Mouse (Mus musculus): Measurements from ENCODE around the gene Tfb2m. TPM values are rescaled to one million over a fixed set of nuclear protein-coding genes. Genes with fewer than 3 reads are reported as not detected.
A peak's percentile ranks its signal among the peaks of the same experiment; 100 is the strongest.
"Not testable (repeated sequence)": the region's sequence is repeated elsewhere in the genome, so short reads cannot be mapped to it uniquely, and the experiment has no call there.

The Tfb2m gene
- polyA plus RNA-seq (2012; rRNA removed) = 4.0 and 6.5 TPM in 2 replicates
- 7.8 and 9.4 TPM in 2 replicates for polyA plus RNA-seq (2014; fragmentation: Nextera tagmentation; extraction: Ambion mirVana)

GRCm38 (mm10) chr1:179545768-179546550, at the start of gene Tfb2m, which contains the start of gene Cnst:
TSS of gene Tfb2m (minus strand) at chr1:179546267.
TSS of gene Cnst (plus strand) at chr1:179546370.
- H3K27me3 ChIP-seq (ENCODE audit: control insufficient read depth, insufficient read depth, low read length); H3K9me3 ChIP-seq (ENCODE audit: control insufficient read depth, low read length); H3K36me3 ChIP-seq (replicated peaks; ENCODE audit: control insufficient read depth, insufficient read depth, low read depth): not testable (repeated sequence)
- Histone ChIP-seq H3K4me1 (replicated peaks; ENCODE audit: control insufficient read depth in 2 of 2, insufficient read depth in 2 of 2, low read length in 1 of 2) (peaks cover 22 to 27% of the 10 kb centered on the region in 2 experiments), H3K4me2 (ENCODE audit: low read depth) (peak within 1 kb of the TSS; percentile 87), H3K4me3 (ENCODE audit: insufficient read depth in 1 of 2, low read depth in 2 of 2, low read length in 2 of 2) (peak within 1 kb of the TSS; percentile 83 to 90), H3K27ac (peak within 1 kb of the TSS; percentile 76), H3K9ac (replicated peaks) (peak within 1 kb of the TSS; percentile 82)
- peak; percentile 97 to 98 (median 98) for DNase-seq (ENCODE audit: low read depth in 3 of 3, low spot score in 3 of 3)
- under 1% methylated on average over 69 of the region's 69 CpGs for whole genome bisulfite sequencing (ENCODE audit: insufficient replicate concordance)
- peak; percentile 100 for ATAC-seq (ENCODE audit: insufficient read depth)

- 68% methylated on average over 7 of the region's 7 CpGs for WGBS (ENCODE audit: insufficient replicate concordance)
- H3K9ac ChIP-seq (replicated peaks) = no peak overlapping the region
- no peak overlapping the region for H3K4me2 ChIP-seq (ENCODE audit: low read depth)
- no peak overlapping the region for H3K4me3 ChIP-seq (ENCODE audit: insufficient read depth in 1 of 2, low read depth in 2 of 2, low read length in 2 of 2)
- ATAC-seq (ENCODE audit: insufficient read depth) = no peak
- no peak overlapping the region for H3K27ac ChIP-seq
- H3K36me3 ChIP-seq (replicated peaks; ENCODE audit: control insufficient read depth, insufficient read depth, low read depth) = no peaks in the 10 kb centered on the region; the same call in 1 of the 2 replicates
- no peaks in the 10 kb centered on the region for H3K9me3 ChIP-seq (ENCODE audit: control insufficient read depth, low read length)
- no peak for DNase-seq (ENCODE audit: low read depth in 3 of 3, low spot score in 3 of 3)
- no peak for TF ChIP-seq EP300 (IDR thresholded peaks at IDR 0.05; ENCODE audit: low read depth)
- peak; percentile 72 for TF ChIP-seq CTCF (IDR thresholded peaks at IDR 0.05; ENCODE audit: low read depth)
- no peaks in the 10 kb centered on the region for H3K27me3 ChIP-seq (ENCODE audit: control insufficient read depth, insufficient read depth, low read length)
- H3K4me1 ChIP-seq (replicated peaks; ENCODE audit: control insufficient read depth in 2 of 2, insufficient read depth in 2 of 2, low read length in 1 of 2) = no peaks in the 10 kb centered on the region
These were observed 46.9 kb upstream of the Tfb2m start for GRCm38 (mm10) chr1:179592972-179593371.

GRCm38 (mm10) chr1:179592143-179592542, 46.1 kb upstream of the Tfb2m start:
- DNase-seq (ENCODE audit: low read depth in 3 of 3, low spot score in 3 of 3) (no peak), ATAC-seq (ENCODE audit: insufficient read depth) (no peak)
- Histone ChIP-seq H3K27ac (no peak overlapping the region), H3K4me1 (replicated peaks; ENCODE audit: control insufficient read depth in 2 of 2, insufficient read depth in 2 of 2, low read length in 1 of 2) (no peaks in the 10 kb centered on the region), H3K4me2 (ENCODE audit: low read depth) (no peak overlapping the region), H3K27me3 (ENCODE audit: control insufficient read depth, insufficient read depth, low read length) (no peaks in the 10 kb centered on the region), H3K36me3 (replicated peaks; ENCODE audit: control insufficient read depth, insufficient read depth, low read depth) (no peaks in the 10 kb centered on the region; the same call in 1 of the 2 replicates), H3K4me3 (ENCODE audit: insufficient read depth in 1 of 2, low read depth in 2 of 2, low read length in 2 of 2) (no peak overlapping the region), H3K9me3 (ENCODE audit: control insufficient read depth, low read length) (no peaks in the 10 kb centered on the region), H3K9ac (replicated peaks) (no peak overlapping the region)
- TF ChIP-seq CTCF (IDR thresholded peaks at IDR 0.05; ENCODE audit: low read depth) (no peak), EP300 (IDR thresholded peaks at IDR 0.05; ENCODE audit: low read depth) (no peak)
- WGBS (ENCODE audit: insufficient replicate concordance) = 95% methylated on average over 2 of the region's 2 CpGs

- no peak overlapping the region for H3K4me3 ChIP-seq (ENCODE audit: insufficient read depth in 1 of 2, low read depth in 2 of 2, low read length in 2 of 2)
- 88% methylated on average over 12 of the region's 12 CpGs for WGBS (ENCODE audit: insufficient replicate concordance)
- DNase-seq (ENCODE audit: low read depth in 3 of 3, low spot score in 3 of 3) = no peak
These were observed 45.6 kb upstream of the Tfb2m start for GRCm38 (mm10) chr1:179591639-179592038.

GRCm38 (mm10) chr1:179588230-179588629, 42.2 kb upstream of the Tfb2m start:
- Histone ChIP-seq H3K9ac (replicated peaks) (no peak overlapping the region), H3K9me3 (ENCODE audit: control insufficient read depth, low read length) (no peaks in the 10 kb centered on the region), H3K27ac (no peak overlapping the region), H3K36me3 (replicated peaks; ENCODE audit: control insufficient read depth, insufficient read depth, low read depth) (no peaks in the 10 kb centered on the region; the same call in 1 of the 2 replicates), H3K27me3 (ENCODE audit: control insufficient read depth, insufficient read depth, low read length) (no peaks in the 10 kb centered on the region), H3K4me1 (replicated peaks; ENCODE audit: control insufficient read depth in 2 of 2, insufficient read depth in 2 of 2, low read length in 1 of 2) (peaks cover 0 to 2% of the 10 kb centered on the region in 2 experiments; a peak in 1 of 4 replicates), H3K4me3 (ENCODE audit: insufficient read depth in 1 of 2, low read depth in 2 of 2, low read length in 2 of 2) (no peak overlapping the region), H3K4me2 (ENCODE audit: low read depth) (no peak overlapping the region)
- DNase-seq (ENCODE audit: low read depth in 3 of 3, low spot score in 3 of 3) (no peak), ATAC-seq (ENCODE audit: insufficient read depth) (no peak)
- TF ChIP-seq CTCF (IDR thresholded peaks at IDR 0.05; ENCODE audit: low read depth) (no peak), EP300 (IDR thresholded peaks at IDR 0.05; ENCODE audit: low read depth) (no peak)
- WGBS (ENCODE audit: insufficient replicate concordance) = 72% methylated on average over 4 of the region's 4 CpGs

More at GRCm38 (mm10) chr1:179591639-179592038, 45.6 kb upstream of the Tfb2m start:
- TF ChIP-seq EP300 (IDR thresholded peaks at IDR 0.05; ENCODE audit: low read depth) (no peak), CTCF (IDR thresholded peaks at IDR 0.05; ENCODE audit: low read depth) (no peak)
- no peak overlapping the region for H3K9ac ChIP-seq (replicated peaks)
- no peaks in the 10 kb centered on the region for H3K9me3 ChIP-seq (ENCODE audit: control insufficient read depth, low read length)
- H3K36me3 ChIP-seq (replicated peaks; ENCODE audit: control insufficient read depth, insufficient read depth, low read depth) = no peaks in the 10 kb centered on the region; the same call in 1 of the 2 replicates
- no peak overlapping the region for H3K27ac ChIP-seq
- H3K4me1 ChIP-seq (replicated peaks; ENCODE audit: control insufficient read depth in 2 of 2, insufficient read depth in 2 of 2, low read length in 1 of 2) = no peaks in the 10 kb centered on the region
- H3K27me3 ChIP-seq (ENCODE audit: control insufficient read depth, insufficient read depth, low read length) = no peaks in the 10 kb centered on the region
- no peak overlapping the region for H3K4me2 ChIP-seq (ENCODE audit: low read depth)
- no peak for ATAC-seq (ENCODE audit: insufficient read depth)
